Mouse (Mus musculus) hematopoietic multipotent progenitor cell, adult 10-12 weeks (in vitro differentiated cells): ENCODE measurements around the gene L1cam. TPM values are rescaled to one million over a fixed set of nuclear protein-coding genes. Genes with fewer than 3 reads are reported as not detected.

ENCODE experiments used
- polyA plus RNA-seq: library from polyadenylated mRNA; stranded (reverse); fragments of >175 nt; gene quantifications from 2 replicates; pipeline ENCODE4 v1.2.3, GENCODE M21; 2012; ENCODE audit warnings: low replicate concordance

L1cam gene
- 11.5 and 12.7 TPM in 2 replicates for polyA plus RNA-seq

GRCm38 (mm10) chrX:73895719-73896118 lies at the start of gene L1cam:
Gene L1cam, minus strand, starts transcription at chrX:73896105.

DNA sequence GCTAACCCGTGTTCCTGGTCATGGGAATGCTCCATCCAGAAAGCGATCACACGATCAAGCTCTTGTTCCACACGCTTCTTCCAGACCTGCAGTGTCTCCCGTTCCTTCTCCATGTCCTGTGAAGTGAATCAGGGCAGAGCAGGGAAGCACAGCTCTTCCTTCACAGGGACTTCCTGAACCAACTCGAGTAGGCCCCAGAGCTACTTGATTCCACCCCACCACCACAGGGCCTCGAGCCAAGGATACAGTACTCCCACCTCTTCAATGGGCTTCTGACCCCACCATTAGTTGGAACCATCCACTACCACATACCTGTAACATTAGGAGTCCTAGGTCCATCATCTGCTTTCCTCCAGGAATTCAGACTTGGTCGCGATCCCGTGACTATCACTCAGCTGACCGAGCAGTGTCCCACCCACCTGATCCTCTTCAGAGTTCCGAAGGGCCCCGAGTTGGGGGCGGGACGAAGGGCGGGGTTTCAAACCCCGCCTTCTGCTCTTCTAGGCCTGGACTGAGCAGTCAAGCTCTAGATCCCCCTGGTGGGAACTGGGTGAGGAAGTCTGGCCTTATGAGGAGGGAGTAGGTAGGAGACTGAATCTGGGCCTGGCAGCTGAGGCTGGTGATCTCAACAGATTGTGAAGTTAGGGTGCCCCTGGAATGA lies 34.6 kb upstream of the L1cam start, which contains the start of gene Renbp:
TSS of gene Renbp (minus strand) at position 449 of the 661 bp plus-strand sequence.

GRCm38 (mm10) chrX:73921823-73922549 lies 26.1 kb upstream of the L1cam start, which contains the start of the genes Arhgap4 and Naa10:
Gene Arhgap4, minus strand, starts transcription at chrX:73921870.
Gene Naa10, minus strand, starts transcription at chrX:73921944.

DNA sequence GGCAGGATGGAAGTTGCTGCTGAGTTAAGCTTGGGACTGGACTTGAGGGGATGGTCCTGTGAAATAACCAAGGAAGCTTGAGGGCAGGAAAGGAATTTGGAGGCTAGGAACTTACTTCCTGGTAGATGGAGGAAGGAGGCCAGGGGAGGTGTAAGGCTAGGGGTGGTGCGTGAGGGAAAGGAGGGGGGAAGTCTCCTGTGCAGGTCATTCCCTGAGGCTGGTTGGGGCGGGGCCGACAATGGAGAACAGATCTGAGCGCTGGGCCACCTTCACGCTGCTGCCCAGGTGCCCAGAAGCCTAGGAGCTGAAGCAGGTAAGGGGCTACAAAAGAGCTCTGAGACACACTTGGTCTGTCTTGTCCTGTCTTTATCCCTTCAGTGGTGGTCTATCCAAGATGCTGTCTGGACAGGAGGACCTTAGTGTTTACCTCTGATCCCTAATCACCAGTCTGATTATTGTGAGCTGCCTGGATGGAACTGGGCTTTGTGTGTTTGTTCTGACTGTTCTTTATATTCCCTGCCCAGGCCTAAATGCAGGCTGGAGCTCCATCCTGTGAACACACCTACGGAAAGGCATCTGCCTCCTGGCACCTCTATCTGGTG lies 4.3 kb downstream of the L1cam start, which contains the start of gene Avpr2:
TSS of gene Avpr2 (plus strand) at position 552 of the 602 bp plus-strand sequence.

DNA sequence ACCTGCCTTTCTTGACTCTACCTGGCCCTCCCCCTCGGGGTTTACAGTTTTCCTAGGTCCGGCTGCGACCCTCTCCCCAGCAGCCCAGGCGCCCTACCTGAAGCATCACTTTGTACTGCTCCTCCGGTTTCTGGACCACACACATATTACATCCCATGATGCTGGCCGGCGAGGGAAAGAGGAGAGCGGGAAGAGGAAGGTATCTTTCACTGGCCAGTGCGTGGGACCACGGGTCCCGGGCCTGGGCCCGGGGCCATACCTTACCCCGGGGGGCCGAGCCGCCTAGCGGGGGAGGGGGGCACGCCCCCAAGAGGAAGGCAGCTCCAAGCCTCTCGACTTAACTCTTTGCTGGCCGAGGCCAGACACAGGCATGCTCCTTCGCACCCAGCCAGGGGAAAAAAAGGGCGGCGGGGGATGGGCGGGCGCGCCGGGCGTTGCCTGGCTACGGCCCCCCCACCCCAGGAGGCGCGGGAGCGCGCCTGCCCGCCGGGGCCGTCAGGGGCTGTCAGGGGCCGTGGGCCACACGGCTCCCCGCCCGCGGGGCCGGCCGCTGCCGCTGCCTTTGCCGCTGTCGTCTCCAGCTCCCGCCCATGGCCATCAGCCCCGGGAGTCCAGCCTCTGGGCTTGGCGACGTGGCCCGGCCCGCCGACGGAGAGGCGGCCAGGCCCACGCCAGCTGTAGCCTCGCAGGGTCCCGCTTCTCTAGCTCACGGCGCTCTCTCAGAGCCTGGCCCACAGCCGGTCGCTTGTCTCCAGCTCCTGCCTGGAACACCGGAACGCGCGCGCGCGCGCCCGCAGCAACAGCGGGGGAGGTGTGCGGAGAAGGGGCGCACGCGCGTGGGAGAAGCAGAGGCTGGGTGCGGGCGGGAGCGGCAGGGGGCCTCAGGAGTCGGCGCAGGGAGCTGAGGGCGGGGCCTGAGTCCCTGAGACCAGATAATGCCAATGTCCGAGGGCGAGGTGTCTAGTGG lies 71.4 kb downstream of the L1cam start, which contains the start of gene Pdzd4:
TSS of gene Pdzd4 (minus strand) at position 785 of the 967 bp plus-strand sequence.

Other genes starting within 250 kb of the L1cam start
- gene Pnck, start 236.0 kb downstream of the L1cam start, polyA plus RNA-seq: 1.2 and 2.0 TPM in 2 replicates
- gene Slc6a8, start 223.0 kb downstream of the L1cam start, polyA plus RNA-seq: 0.40 and 0.71 TPM in 2 replicates
- 12.8 and 19.7 TPM in 2 replicates for gene Bcap31, start 179.9 kb downstream of the L1cam start, polyA plus RNA-seq
- gene Abcd1, start 179.5 kb downstream of the L1cam start, polyA plus RNA-seq: 78.1 and 81.6 TPM in 2 replicates
- 0.70 and 1.0 TPM in 2 replicates for gene Plxnb3, start 139.0 kb downstream of the L1cam start, polyA plus RNA-seq
- gene Srpk3, start 121.7 kb downstream of the L1cam start, polyA plus RNA-seq: 27.3 and 83.3 TPM in 2 replicates
- gene Idh3g, start 109.2 kb downstream of the L1cam start, polyA plus RNA-seq: 32.4 and 36.2 TPM in 2 replicates
- 27.6 and 38.0 TPM in 2 replicates for gene Ssr4, start 109.1 kb downstream of the L1cam start, polyA plus RNA-seq
- gene Pdzd4, start 71.1 kb downstream of the L1cam start, polyA plus RNA-seq: 3.1 and 12.5 TPM in 2 replicates
- gene Avpr2, start 4.0 kb downstream of the L1cam start, polyA plus RNA-seq: 0.18 TPM in 1 of 2 replicates, not detected in the other
- 152 and 195 TPM in 2 replicates for gene Arhgap4, start 25.8 kb upstream of the L1cam start, polyA plus RNA-seq
- 25.9 and 90.4 TPM in 2 replicates for gene Naa10, start 25.8 kb upstream of the L1cam start, polyA plus RNA-seq
- 6.6 and 57.7 TPM in 2 replicates for gene Renbp, start 34.7 kb upstream of the L1cam start, polyA plus RNA-seq
- 126 and 142 TPM in 2 replicates for gene Hcfc1, start 70.3 kb upstream of the L1cam start, polyA plus RNA-seq
- 398 and 639 TPM in 2 replicates for gene Irak1, start 127.8 kb upstream of the L1cam start, polyA plus RNA-seq
- not detected in 2 replicates for gene Opn1mw, start 231.4 kb upstream of the L1cam start, polyA plus RNA-seq
- 49.9 and 81.9 TPM in 2 replicates for gene Mecp2, start 239.3 kb upstream of the L1cam start, polyA plus RNA-seq